Mouse (Mus musculus) testis, adult 2 months (tissue): ENCODE data around the gene Lsm14a. TPM values are rescaled to one million over a fixed set of nuclear protein-coding genes. Genes with fewer than 3 reads are reported as not detected.

ENCODE experiments used
- H3K27ac ChIP-seq: fragments of 200-500 bp; 2 replicates; pipeline ENCODE4 v1.5.1; 2012; ENCODE audit warnings: low read depth, low read length; ENCODE audit not compliant: control insufficient read depth, insufficient read depth
- H3K27me3 ChIP-seq: fragments of 200-500 bp; 2 replicates; pipeline ENCODE4 v1.6.1; 2012; ENCODE audit warnings: mild to moderate bottlenecking, low read length, moderate library complexity; ENCODE audit not compliant: control insufficient read depth, insufficient read depth
- H3K36me3 ChIP-seq: fragments of 200-500 bp; 2 replicates; pipeline ENCODE4 v1.6.1; 2012; ENCODE audit warnings: mild to moderate bottlenecking, low read length; ENCODE audit not compliant: control insufficient read depth, insufficient read depth
- H3K4me1 ChIP-seq: fragments of 200-500 bp; 2 replicates; pipeline ENCODE4 v1.6.1; 2012; ENCODE audit warnings: low read length; ENCODE audit not compliant: control insufficient read depth, insufficient read depth
- H3K4me3 ChIP-seq: fragments of 200-500 bp; 2 replicates; pipeline ENCODE4 v1.5.1; 2012; ENCODE audit warnings: low read depth, mild to moderate bottlenecking, low read length, moderate library complexity, mixed read lengths; ENCODE audit not compliant: control insufficient read depth
- CTCF ChIP-seq: fragments of 200-500 bp; IDR thresholded peaks from 2 replicates; pipeline ENCODE4 v1.5.1; 2012; ENCODE audit warnings: low read depth, mild to moderate bottlenecking, inconsistent platforms, low read length, moderate library complexity; ENCODE audit not compliant: control insufficient read depth, insufficient read depth, insufficient replicate concordance
- POLR2A ChIP-seq: fragments of 200-500 bp; IDR thresholded peaks from 2 replicates; pipeline ENCODE4 v1.6.1; 2012; ENCODE audit warnings: low read depth, mild to moderate bottlenecking, inconsistent platforms, low read length, moderate library complexity; ENCODE audit not compliant: control insufficient read depth
- polyA plus RNA-seq: library from polyadenylated mRNA; depleted of rRNA; stranded (reverse); fragments of >200 nt; gene quantifications from 2 replicates; pipeline ENCODE4 v1.2.3, GENCODE M21; 2012

Lsm14a gene
- polyA plus RNA-seq, 1 experiment: 36.7 TPM

DNA sequence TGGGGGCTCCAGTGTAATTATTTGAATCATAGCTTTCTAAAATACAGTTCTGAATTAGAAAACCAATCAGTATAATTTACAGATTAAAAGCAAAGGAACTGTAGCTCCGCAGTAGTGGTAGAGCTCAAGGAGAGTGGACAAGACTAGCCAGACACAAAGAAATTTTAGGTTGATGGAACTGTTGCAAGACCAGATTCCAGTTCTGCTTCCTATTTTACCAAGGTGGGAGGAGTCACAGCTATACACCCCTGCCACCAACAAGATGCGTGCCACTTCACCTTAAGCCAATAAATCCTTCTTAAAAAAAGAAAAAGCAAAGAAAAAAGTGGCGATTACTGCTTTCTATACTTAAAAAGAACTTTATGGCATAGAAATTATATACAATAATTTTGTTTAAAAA lies 12.8 kb downstream of the Lsm14a start:
- Histone ChIP-seq H3K27ac (no peak overlapping the region), H3K27me3 (no peaks in the 10 kb centered on the region), H3K4me3 (no peak overlapping the region), H3K4me1 (no peaks in the 10 kb centered on the region), H3K36me3 (no peaks in the 10 kb centered on the region)
- TF ChIP-seq CTCF: no peak
- TF ChIP-seq POLR2A: no peak

- Histone ChIP-seq H3K27me3 (no peaks in the 10 kb centered on the region), H3K36me3 (no peaks in the 10 kb centered on the region), H3K4me3 (no peak overlapping the region), H3K27ac (no peak overlapping the region), H3K4me1 (no peaks in the 10 kb centered on the region)
- no peak for TF ChIP-seq CTCF
- no peak for TF ChIP-seq POLR2A
Observed at GRCm38 (mm10) chr7:34373906-34374305, 19.2 kb downstream of the Lsm14a start.

DNA sequence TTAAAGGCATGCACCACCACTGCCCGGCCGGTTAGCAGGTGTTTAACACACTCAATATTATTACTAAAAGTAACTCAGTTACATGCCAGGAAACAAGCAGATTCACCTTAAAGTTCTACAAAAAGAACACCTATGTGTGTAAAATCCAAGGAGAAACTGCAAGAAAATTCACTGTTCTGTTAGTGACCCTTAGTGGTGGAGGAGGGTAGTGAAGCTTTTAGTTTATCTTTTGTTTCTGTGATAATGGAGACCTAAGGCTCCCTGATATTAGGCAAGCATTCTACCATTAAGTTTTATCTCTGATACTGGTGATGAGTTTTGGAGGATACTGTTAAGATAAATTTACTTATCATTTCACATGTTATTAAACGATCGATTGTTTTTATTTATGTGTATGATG lies 37.5 kb downstream of the Lsm14a start:
- no peaks in the 10 kb centered on the region for H3K4me1 ChIP-seq
- H3K4me3 ChIP-seq: no peak overlapping the region
- no peaks in the 10 kb centered on the region for H3K27me3 ChIP-seq
- H3K36me3 ChIP-seq: no peaks in the 10 kb centered on the region
- TF ChIP-seq CTCF (no peak), POLR2A (no peak)
- no peak overlapping the region for H3K27ac ChIP-seq

DNA sequence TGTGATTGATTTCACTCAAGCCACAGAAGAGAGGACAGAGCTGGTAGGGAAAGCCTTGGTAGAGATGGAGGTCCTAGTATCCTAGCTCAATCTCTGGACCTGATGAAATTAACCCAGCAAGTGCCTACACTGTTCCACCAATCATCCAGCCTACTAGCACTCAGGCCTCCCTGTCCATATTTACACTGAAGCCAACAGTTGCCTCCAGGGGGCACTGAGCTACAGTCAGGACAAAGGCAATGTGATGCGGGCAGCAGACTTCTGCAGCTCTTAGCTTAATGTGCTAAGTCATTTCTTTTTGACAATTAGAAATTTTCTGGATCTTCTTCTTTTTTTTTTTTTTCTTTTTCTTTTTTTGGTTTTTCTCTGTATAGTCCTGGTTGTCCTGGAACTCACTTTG lies 41.1 kb downstream of the Lsm14a start:
- Histone ChIP-seq H3K4me3 (no peak overlapping the region), H3K27me3 (no peaks in the 10 kb centered on the region), H3K4me1 (no peaks in the 10 kb centered on the region), H3K27ac (no peak overlapping the region), H3K36me3 (no peaks in the 10 kb centered on the region)
- TF ChIP-seq POLR2A (no peak), CTCF (no peak)

- Histone ChIP-seq H3K27me3 (no peaks in the 10 kb centered on the region), H3K36me3 (no peaks in the 10 kb centered on the region), H3K4me1 (no peaks in the 10 kb centered on the region), H3K4me3 (no peak overlapping the region), H3K27ac (no peak overlapping the region)
- TF ChIP-seq CTCF (no peak), POLR2A (no peak)
Observed at GRCm38 (mm10) chr7:34350166-34350565, 42.9 kb downstream of the Lsm14a start.

DNA sequence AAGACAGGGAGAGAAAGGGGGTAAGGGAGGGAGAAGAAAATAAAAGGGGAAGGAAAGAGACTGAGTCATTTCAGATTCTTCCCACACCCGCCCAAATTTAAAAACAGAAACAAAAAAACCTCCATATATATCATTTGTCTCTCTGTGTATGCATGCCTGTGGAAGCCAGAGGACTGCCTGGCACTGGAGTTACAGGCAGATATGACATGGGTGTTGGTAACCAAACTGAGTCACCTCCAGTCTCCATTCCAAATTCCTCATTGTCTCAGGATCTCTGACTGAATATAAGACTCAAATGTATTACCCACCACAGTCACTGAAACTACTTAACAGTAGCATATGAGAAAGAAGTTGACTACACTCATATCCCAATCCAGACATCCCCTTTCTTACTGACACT lies 45.1 kb downstream of the Lsm14a start:
- H3K4me3 ChIP-seq: no peak overlapping the region
- no peak overlapping the region for H3K27ac ChIP-seq
- H3K36me3 ChIP-seq: no peaks in the 10 kb centered on the region
- H3K27me3 ChIP-seq: no peaks in the 10 kb centered on the region
- H3K4me1 ChIP-seq: no peaks in the 10 kb centered on the region
- TF ChIP-seq POLR2A (no peak), CTCF (no peak)

- no peaks in the 10 kb centered on the region for H3K27me3 ChIP-seq
- TF ChIP-seq CTCF (no peak), POLR2A (no peak)
- H3K36me3 ChIP-seq: no peaks in the 10 kb centered on the region
- H3K27ac ChIP-seq: no peak overlapping the region
- no peaks in the 10 kb centered on the region for H3K4me1 ChIP-seq
- no peak overlapping the region for H3K4me3 ChIP-seq
Observed at GRCm38 (mm10) chr7:34347041-34347440, 46.1 kb downstream of the Lsm14a start.

DNA sequence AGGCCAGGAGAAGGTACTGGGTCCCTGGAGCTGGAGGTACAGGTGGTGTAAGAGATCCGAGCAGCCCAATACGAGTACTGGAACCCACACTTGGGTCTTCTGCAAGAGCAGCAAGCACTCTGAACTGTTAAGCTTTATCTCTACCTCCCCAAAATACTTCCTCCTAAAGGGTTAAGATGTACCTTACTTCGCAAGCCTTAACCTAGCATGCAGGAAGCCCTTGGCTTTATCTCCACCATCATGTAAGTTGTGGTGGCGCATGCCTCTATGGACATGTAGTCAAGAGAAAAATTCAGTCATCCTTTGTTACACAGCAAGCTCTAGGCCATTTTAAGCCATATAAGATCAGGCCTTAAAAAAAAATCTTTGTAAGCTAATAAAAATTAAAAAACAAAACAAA lies 46.6 kb downstream of the Lsm14a start:
- Histone ChIP-seq H3K27me3 (no peaks in the 10 kb centered on the region), H3K27ac (no peak overlapping the region), H3K36me3 (no peaks in the 10 kb centered on the region), H3K4me3 (no peak overlapping the region), H3K4me1 (no peaks in the 10 kb centered on the region)
- TF ChIP-seq POLR2A (no peak), CTCF (no peak)
